In genomic region chr1:118531259-118531658, GRCm38 (mm10) we compare ENCODE assay signal across 19 mouse cellular contexts.
"Had no signal": no experiment of that assay in that cellular context is flagged by ENCODE, and none has a peak within 500 bp of the region (broad histone marks: within the 10 kb centered on the region; RNA-seq: fewer than 3 reads in every experiment).

No protein-coding gene starts in this region.

- H3K9me3 ChIP-seq: limb, embryonic 10.5 days; liver, embryonic 15.5 days; midbrain, embryonic 10.5 days; neural tube, embryonic 15.5 days had no signal

- H3K4me3 ChIP-seq: left cerebral cortex, adult 2 months; limb, embryonic 10.5 days; liver, embryonic 15.5 days; midbrain, embryonic 10.5 days; myocyte; neural tube, embryonic 15.5 days had no signal

- H3K4me2 ChIP-seq: liver, embryonic 11.5 days; liver, embryonic 15.5 days; neural tube, embryonic 15.5 days had no signal

- H3K27me3 ChIP-seq: liver, embryonic 15.5 days; neural tube, embryonic 15.5 days had no signal

- DNase-seq: kidney, adult 18-20 months; kidney, postnatal 10 days; kidney, postnatal 4 days; lung, adult 2 months; lung, postnatal 36 days; midbrain, embryonic 14.5 days; right cerebral cortex, adult 18-20 months; right cerebral cortex, postnatal 25 days; spleen, adult 18-20 months; thymus, adult 2 months; thymus, postnatal 25 days had no signal

- ATAC-seq: lung, postnatal 0 days had no signal

- H3K4me1 ChIP-seq: limb, embryonic 10.5 days; liver, embryonic 15.5 days; midbrain, embryonic 10.5 days; neural tube, embryonic 15.5 days had no signal

- H3K9ac ChIP-seq: liver, embryonic 15.5 days; neural tube, embryonic 15.5 days had no signal

- H3K27ac ChIP-seq: left cerebral cortex, adult 2 months; limb, embryonic 10.5 days; liver, embryonic 15.5 days; midbrain, embryonic 10.5 days; neural tube, embryonic 15.5 days had no signal
